In genomic region chr1:177806772-177807171, GRCm38 (mm10) we compare ENCODE assay signal across 7 mouse cellular contexts. TPM values are rescaled to one million over a fixed set of nuclear protein-coding genes. Genes with fewer than 3 reads are reported as not detected.
A peak's percentile ranks its signal among the peaks of the same experiment; 100 is the strongest.
DNase-seq lines count a peak whose midpoint lies in the region; ATAC-seq and TF ChIP-seq lines count a peak whose summit lies in the region.
"Not testable (repeated sequence)": the region's sequence is repeated elsewhere in the genome, so short reads cannot be mapped to it uniquely, and the experiment has no call there.

No protein-coding gene starts in this region.

- H3K27ac ChIP-seq in MEL (ENCODE audit: control insufficient read depth, low read depth, low read length); forebrain, embryonic 11.5 days (ENCODE audit: low read depth, low read length); hindbrain, postnatal 0 days; limb, embryonic 11.5 days (replicated peaks; ENCODE audit: low read depth, low read length): not testable (repeated sequence)

- not testable (repeated sequence) for TF ChIP-seq POLR2A in MEL (IDR thresholded peaks at IDR 0.05; ENCODE audit: control insufficient read depth in 1 of 2, insufficient read depth in 1 of 2, low read depth in 1 of 2, low read length in 2 of 2, poor library complexity in 1 of 2); brain, embryonic 14.5 days (IDR thresholded peaks at IDR 0.05; ENCODE audit: borderline replicate concordance, extremely low read depth, insufficient read depth, insufficient read length, poor library complexity, severe bottlenecking)

- TF ChIP-seq RAD21 in MEL (IDR thresholded peaks at IDR 0.05; ENCODE audit: low read depth, low read length), result peak; percentile 13

- not testable (repeated sequence) for H3K9ac ChIP-seq in MEL (ENCODE audit: control insufficient read depth, low read depth, low read length, poor library complexity, severe bottlenecking); forebrain, embryonic 11.5 days (ENCODE audit: low read length); hindbrain, postnatal 0 days (replicated peaks; ENCODE audit: low read length); limb, embryonic 11.5 days (ENCODE audit: low read length)

- TF ChIP-seq EP300 in MEL (IDR thresholded peaks at IDR 0.05; ENCODE audit: low read depth in 1 of 2, low read length in 2 of 2), result not testable (repeated sequence)

- H3K4me1 ChIP-seq in MEL (ENCODE audit: control insufficient read depth in 1 of 2, insufficient read depth in 2 of 2, low read length in 2 of 2); forebrain, embryonic 11.5 days (replicated peaks; ENCODE audit: control insufficient read depth, insufficient read depth, low read length); hindbrain, postnatal 0 days (ENCODE audit: insufficient read depth, low read length); limb, embryonic 11.5 days (ENCODE audit: control insufficient read depth, insufficient read depth, low read length): not testable (repeated sequence)

- H3K4me3 ChIP-seq in MEL (ENCODE audit: control insufficient read depth in 1 of 2, insufficient read depth in 1 of 2, low read depth in 2 of 2, low read length in 2 of 2); forebrain, embryonic 11.5 days (ENCODE audit: low read depth, low read length); hindbrain, postnatal 0 days (ENCODE audit: low read length); limb, embryonic 11.5 days (ENCODE audit: low read depth, low read length): not testable (repeated sequence)

- ATAC-seq in forebrain, embryonic 11.5 days (replicated peaks; ENCODE audit: low FRiP score); hindbrain, postnatal 0 days; limb, embryonic 11.5 days (ENCODE audit: insufficient number of reproducible peaks, low FRiP score, low TSS enrichment, low read depth): not testable (repeated sequence)
- ATAC-seq in megakaryocyte progenitor cell, adult 5-6 weeks (replicated peaks; ENCODE audit: poor library complexity), result peak; percentile 92

- WGBS in forebrain, embryonic 11.5 days, result 22% methylated on average over 1 of the region's 1 CpGs
- 45% methylated on average over 1 of the region's 1 CpGs for WGBS in hindbrain, postnatal 0 days
- 20% methylated on average over 1 of the region's 1 CpGs for WGBS in limb, embryonic 11.5 days

- H3K27me3 ChIP-seq in MEL (ENCODE audit: control insufficient read depth in 1 of 2, insufficient read depth in 2 of 2, low read length in 2 of 2); forebrain, embryonic 11.5 days (ENCODE audit: control insufficient read depth, insufficient read depth, low read length); hindbrain, postnatal 0 days (ENCODE audit: insufficient read depth, low read length); limb, embryonic 11.5 days (ENCODE audit: control insufficient read depth, insufficient read depth, low read length): not testable (repeated sequence)

- peak; percentile 48 to 52 (median 50); a peak in 5 of 6 replicates for TF ChIP-seq CTCF in MEL (IDR thresholded peaks at IDR 0.05 in 2 of 3, conservative IDR thresholded peaks at IDR 0.05 in 1 of 3; ENCODE audit: control insufficient read depth in 1 of 3, insufficient read depth in 1 of 3, low read depth in 2 of 3, low read length in 3 of 3, poor library complexity in 1 of 3, severe bottlenecking in 1 of 3)
- peak; percentile 36; the same call in 1 of the 2 replicates for TF ChIP-seq CTCF in brain, embryonic 14.5 days (IDR thresholded peaks at IDR 0.05; ENCODE audit: borderline replicate concordance, extremely low read depth, insufficient read depth, insufficient read length)
- peak; percentile 39; the same call in 1 of the 2 replicates for TF ChIP-seq CTCF in hindbrain, postnatal 0 days (IDR thresholded peaks at IDR 0.05; ENCODE audit: low read depth)

- H3K36me3 ChIP-seq in MEL (ENCODE audit: control insufficient read depth in 1 of 2, insufficient read depth in 2 of 2, low read length in 2 of 2); forebrain, embryonic 11.5 days (ENCODE audit: control insufficient read depth, insufficient read depth, low read length); hindbrain, postnatal 0 days (ENCODE audit: insufficient read depth, low read length); limb, embryonic 11.5 days (ENCODE audit: control insufficient read depth, insufficient read depth, low read length): not testable (repeated sequence)

- not testable (repeated sequence) for H3K79me2 ChIP-seq in MEL (ENCODE audit: control insufficient read depth, insufficient read depth, low read length, poor library complexity)

- H3K9me3 ChIP-seq in MEL (replicated peaks; ENCODE audit: insufficient read depth, low read length); forebrain, embryonic 11.5 days (ENCODE audit: control insufficient read depth, low read length); hindbrain, postnatal 0 days (ENCODE audit: low read length); limb, embryonic 11.5 days (ENCODE audit: control insufficient read depth, low read length): not testable (repeated sequence)

- peak; percentile 65 for DNase-seq in MEL (ENCODE audit: low read depth, low spot score)
- DNase-seq in brain, embryonic 14.5 days (ENCODE audit: low read depth), result peak; percentile 39
- DNase-seq in forebrain, embryonic 11.5 days (ENCODE audit: low spot score), result peak; percentile 60
- DNase-seq in hindbrain, postnatal 0 days (ENCODE audit: low spot score), result peak; percentile 10
- DNase-seq in limb, embryonic 11.5 days (ENCODE audit: low spot score), result peak; percentile 53
- peak; percentile 13 for DNase-seq in right cerebral cortex, postnatal 4 days

- not testable (repeated sequence) for H3K4me2 ChIP-seq in forebrain, embryonic 11.5 days (ENCODE audit: low read depth, low read length, severe bottlenecking); hindbrain, postnatal 0 days (ENCODE audit: low read depth, low read length); limb, embryonic 11.5 days (ENCODE audit: low read depth, severe bottlenecking)

RNA-seq across cellular contexts. Expression of gene Adss, which starts 10.5 kb away (rescaled TPM):
- total RNA-seq in MEL (2012; rRNA removed), result 55.7 and 59.0 TPM in 2 replicates
- 10 to 100 TPM in 1 of 2 experiments, not detected in 1; 62.6 TPM for polyA plus RNA-seq in MEL (2012; ENCODE audit: insufficient read depth in 1 of 2, insufficient read length in 2 of 2, low read depth in 1 of 2, low replicate concordance in 2 of 2, missing spikeins in 1 of 2)
- polyA plus RNA-seq in brain, embryonic 14.5 days (2012; rRNA removed), result 35.8 and 42.9 TPM in 2 replicates
- polyA plus RNA-seq in forebrain, embryonic 11.5 days (2014; fragmentation: Nextera tagmentation; extraction: Ambion mirVana), result 56.0 and 57.5 TPM in 2 replicates
- total RNA-seq in hindbrain, postnatal 0 days (2014; rRNA removed), result 51.3 and 64.0 TPM in 2 replicates
- 52.1 and 55.3 TPM in 2 replicates for polyA plus RNA-seq in hindbrain, postnatal 0 days (2015; fragmentation: Nextera tagmentation; extraction: Ambion mirVana)
- 70.2 and 72.6 TPM in 2 replicates for polyA plus RNA-seq in limb, embryonic 11.5 days (2014; fragmentation: Nextera tagmentation; extraction: Ambion mirVana)
- total RNA-seq in megakaryocyte progenitor cell, adult 5-6 weeks (2015), result 162 and 165 TPM in 2 replicates
- 221 and 237 TPM in 2 replicates for total RNA-seq in megakaryocyte progenitor cell, adult 5-6 weeks (2017)

Comparison
In these comparisons a context has a peak if more than half of its experiments do, and no peak if none do; other contexts are left out.
1. DNase-seq: peak in every context shown above with its lines; median percentile 65 in MEL; 60 in forebrain, embryonic 11.5 days; 53 in limb, embryonic 11.5 days; 39 in brain, embryonic 14.5 days; 13 in right cerebral cortex, postnatal 4 days; 10 in hindbrain, postnatal 0 days.